Mouse (Mus musculus): ENCODE measurements at regions not wholly inside any gene's neighbourhood (a gene's known extent, or its start where the extent isn't known, plus 50 kb on each side); places are given as distances from the start of the nearest gene placed in this dataset.

GRCm38 (mm10) chr3:120217710-120218109, 433.4 kb upstream of the Ptbp2 start:
- no peak for DNase-seq

GRCm38 (mm10) chr3:120214616-120215250, 430.5 kb upstream of the Ptbp2 start:
- DNase-seq: no peak

- DNase-seq: no peak
Observed at GRCm38 (mm10) chr3:120199403-120199802, 415.1 kb upstream of the Ptbp2 start.

- DNase-seq: no peak
Observed at GRCm38 (mm10) chr3:120194501-120194900, 410.2 kb upstream of the Ptbp2 start.

GRCm38 (mm10) chr3:120192439-120193326, 408.4 kb upstream of the Ptbp2 start:
- peak; percentile 62 for DNase-seq

- DNase-seq: no peak
Observed at GRCm38 (mm10) chr3:120189606-120190005, 405.3 kb upstream of the Ptbp2 start.

- DNase-seq: no peak
Observed at GRCm38 (mm10) chr3:120180931-120181610, 396.8 kb upstream of the Ptbp2 start.

- DNase-seq: peak; percentile 10
Observed at GRCm38 (mm10) chr3:120175632-120176031, 391.4 kb upstream of the Ptbp2 start.

Data from lung, postnatal 36 days (tissue).